40 mouse cellular contexts compared by ENCODE assay signal in genomic region chr4:43994342-43994741, GRCm38 (mm10). TPM values are rescaled to one million over a fixed set of nuclear protein-coding genes. Genes with fewer than 3 reads are reported as not detected.
"Had no signal": no experiment of that assay in that cellular context is flagged by ENCODE, and none has a peak within 500 bp of the region (broad histone marks: within the 10 kb centered on the region; RNA-seq: fewer than 3 reads in every experiment).

No protein-coding gene starts in this region.

- H3K4me2 ChIP-seq: heart, embryonic 11.5 days; heart, embryonic 13.5 days; heart, embryonic 15.5 days; hindbrain, embryonic 13.5 days; hindbrain, embryonic 15.5 days; kidney, embryonic 15.5 days; limb, embryonic 13.5 days; limb, embryonic 15.5 days; liver, embryonic 13.5 days had no signal

- H3K36me3 ChIP-seq: heart, embryonic 13.5 days; heart, embryonic 15.5 days; hindbrain, embryonic 13.5 days; hindbrain, embryonic 15.5 days; kidney, embryonic 15.5 days; limb, embryonic 13.5 days; limb, embryonic 15.5 days; liver, embryonic 13.5 days had no signal

- H3K9ac ChIP-seq: heart, embryonic 13.5 days; heart, embryonic 15.5 days; hindbrain, embryonic 13.5 days; hindbrain, embryonic 15.5 days; kidney, embryonic 15.5 days; limb, embryonic 13.5 days; limb, embryonic 15.5 days; liver, embryonic 13.5 days had no signal

- H3K9me3 ChIP-seq: hindbrain, embryonic 13.5 days; hindbrain, embryonic 15.5 days; kidney, embryonic 15.5 days; limb, embryonic 13.5 days; limb, embryonic 15.5 days; liver, embryonic 13.5 days had no signal

- H3K27me3 ChIP-seq: heart, embryonic 13.5 days; heart, embryonic 15.5 days; hindbrain, embryonic 13.5 days; hindbrain, embryonic 15.5 days; kidney, embryonic 15.5 days; limb, embryonic 13.5 days; limb, embryonic 15.5 days; liver, embryonic 13.5 days had no signal

- H3K4me1 ChIP-seq: heart, embryonic 13.5 days; heart, embryonic 15.5 days; hindbrain, embryonic 13.5 days; hindbrain, embryonic 15.5 days; kidney, embryonic 15.5 days; limb, embryonic 13.5 days; limb, embryonic 15.5 days; liver, embryonic 13.5 days had no signal

- DNase-seq: gastrocnemius, postnatal 14 days; gastrocnemius, postnatal 36 days; heart, adult 18-20 months; heart, postnatal 36 days; kidney, adult 11 months; kidney, adult 2 months; kidney, adult 9 months; kidney, postnatal 14 days; kidney, postnatal 36 days; layer of hippocampus, adult 9-11 months; layer of hippocampus, postnatal 36 days; left cerebral cortex, postnatal 4 days; liver, embryonic 13.5 days had no signal

- H3K4me3 ChIP-seq: heart, embryonic 13.5 days; heart, embryonic 15.5 days; hindbrain, embryonic 13.5 days; hindbrain, embryonic 15.5 days; kidney, embryonic 15.5 days; limb, embryonic 13.5 days; limb, embryonic 15.5 days; liver, embryonic 13.5 days had no signal

- H3K27ac ChIP-seq: heart, embryonic 13.5 days; heart, embryonic 15.5 days; hindbrain, embryonic 13.5 days; hindbrain, embryonic 15.5 days; hindbrain, postnatal 0 days; kidney, embryonic 15.5 days; kidney, postnatal 0 days; limb, embryonic 13.5 days; limb, embryonic 15.5 days; liver, embryonic 13.5 days had no signal

- ATAC-seq: hindbrain, postnatal 0 days; intestine, embryonic 16.5 days had no signal

RNA-seq across cellular contexts. Expression of gene Ccin, which starts 11.1 kb away (rescaled TPM):
- total RNA-seq: gastrocnemius, adult 18-20 months; gastrocnemius, adult 8-10 months; gastrocnemius, postnatal 36 days; heart, adult 18-20 months; heart, adult 8-10 months; hematopoietic stem cell, adult 5-6 weeks; hindbrain, postnatal 0 days; layer of hippocampus, adult 18-20 months; layer of hippocampus, adult 8-10 months; layer of hippocampus, postnatal 14 days; layer of hippocampus, postnatal 36 days; left cerebral cortex, adult 18-20 months; left cerebral cortex, adult 8-10 months; left cerebral cortex, postnatal 10 days; left cerebral cortex, postnatal 25 days; liver, adult 2 months had no signal
- polyA plus RNA-seq: heart, embryonic 11.5 days; heart, embryonic 13.5 days; heart, embryonic 15.5 days; heart, postnatal 0 days; hindbrain, embryonic 13.5 days; hindbrain, embryonic 15.5 days; hindbrain, postnatal 0 days; intestine, embryonic 14.5 days; intestine, embryonic 16.5 days; kidney, embryonic 15.5 days; kidney, postnatal 0 days; large intestine, adult 2 months; limb, embryonic 11.5 days; limb, embryonic 13.5 days; limb, embryonic 15.5 days; liver, adult 2 months; liver, embryonic 13.5 days had no signal
